Mouse (Mus musculus) stomach, postnatal 0 days (tissue): ENCODE data around the gene Slc5a7. TPM values are rescaled to one million over a fixed set of nuclear protein-coding genes. Genes with fewer than 3 reads are reported as not detected.

Source experiments
- ATAC-seq: fragments of 200-750 bp; cut with Nextera tagmentation; 2 replicates; pipeline ENCODE4 v1.8.0; 2017; ENCODE audit not compliant: low FRiP score, low TSS enrichment
- DNase-seq: peaks from one replicate; pipeline ENCODE4 v3.0.0-alpha.2; 2016; ENCODE audit warnings: low spot score
- H3K27ac ChIP-seq: fragments of 300-500 bp; sonication (generic); replicated peaks from 2 replicates; pipeline ENCODE4 v1.5.1; 2014; ENCODE audit warnings: mild to moderate bottlenecking, control low read depth
- H3K27me3 ChIP-seq: fragments of 300-500 bp; sonication (generic); 2 replicates; pipeline ENCODE4 v1.6.1; 2014; ENCODE audit warnings: low read length; ENCODE audit not compliant: control insufficient read depth, insufficient read depth
- H3K36me3 ChIP-seq: fragments of 300-500 bp; sonication (generic); 2 replicates; pipeline ENCODE4 v1.6.1; 2014; ENCODE audit warnings: low read length, mixed read lengths; ENCODE audit not compliant: control insufficient read depth, insufficient read depth
- H3K4me1 ChIP-seq: fragments of 300-500 bp; sonication (generic); replicated peaks from 2 replicates; pipeline ENCODE4 v1.6.1; 2014; ENCODE audit warnings: antibody characterized with exemption; ENCODE audit not compliant: control insufficient read depth, insufficient read depth
- H3K4me2 ChIP-seq: fragments of 300-500 bp; sonication (generic); replicated peaks from 2 replicates; pipeline ENCODE4 v1.6.1; 2014; ENCODE audit warnings: low read depth, mild to moderate bottlenecking, control low read depth, moderate library complexity
- H3K4me3 ChIP-seq: fragments of 300-500 bp; sonication (generic); 2 replicates; pipeline ENCODE4 v1.5.1; 2014; ENCODE audit warnings: low read depth, low read length, control low read depth
- H3K9ac ChIP-seq: fragments of 300-500 bp; sonication (generic); 2 replicates; pipeline ENCODE4 v1.6.1; 2014; ENCODE audit warnings: mild to moderate bottlenecking, low read length, control low read depth, mixed read lengths
- H3K9me3 ChIP-seq: fragments of 300-500 bp; sonication (generic); 2 replicates; pipeline ENCODE4 v1.6.1; 2016; ENCODE audit warnings: low read length; ENCODE audit not compliant: control insufficient read depth
- CTCF ChIP-seq: IDR thresholded peaks from 2 replicates; pipeline ENCODE4 v1.5.1; 2016; ENCODE audit warnings: antibody characterized with exemption, low read depth, mild to moderate bottlenecking, moderate library complexity
- EP300 ChIP-seq: optimal IDR thresholded peaks from 2 replicates; pipeline ENCODE3; 2016; ENCODE audit warnings: antibody characterized with exemption
- WGBS: fragments of 180-500 bp; shearing (Covaris S2); extraction: QIAGEN DNeasy Blood & Tissue Kit; methylation state at CpG from one replicate; pipeline ENCODE4 v1.1.7; 2014; 5-methylcytosine and 5-hydroxymethylcytosine counted together
- polyA plus RNA-seq: library from polyadenylated mRNA; unstranded; fragments of >200 nt; fragmentation: Nextera tagmentation; extraction: Ambion mirVana; gene quantifications from 2 replicates; pipeline ENCODE4 v1.2.1, GENCODE M21; 2015

Gene Slc5a7
- polyA plus RNA-seq = 1.9 and 2.3 TPM in 2 replicates

DNA sequence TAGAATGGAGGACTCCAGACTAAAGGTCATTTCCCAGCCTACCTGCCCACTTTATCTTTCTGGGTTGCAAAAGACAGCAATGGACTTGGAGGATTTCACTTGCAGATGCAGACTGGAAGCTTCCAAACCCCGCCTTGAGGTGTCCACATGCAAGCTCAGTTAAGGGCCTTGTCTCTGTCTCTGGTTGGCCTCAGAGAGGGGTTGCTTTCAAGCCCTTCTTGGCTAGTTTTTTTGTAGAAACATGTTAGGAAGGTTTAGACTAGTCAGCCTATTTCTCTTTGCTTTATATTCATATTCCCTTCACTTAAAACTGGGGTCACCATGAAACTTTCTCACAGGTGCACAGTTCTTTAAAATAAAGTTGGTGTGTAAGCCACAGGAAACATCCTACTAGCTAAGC, at the start of gene Slc5a7:
Gene Slc5a7, minus strand, starts transcription at position 101 of the 400 bp plus-strand sequence.
- no peak for ATAC-seq
- 70% methylated on average over 1 of the region's 1 CpGs for whole genome bisulfite sequencing
- no peaks in the 10 kb centered on the region for H3K9me3 ChIP-seq
- TF ChIP-seq CTCF (no peak), EP300 (no peak)
- no peak within 1 kb of the TSS for H3K27ac ChIP-seq
- H3K9ac ChIP-seq = peak within 1 kb of the TSS; percentile 51
- no peaks in the 10 kb centered on the region for H3K27me3 ChIP-seq
- H3K4me2 ChIP-seq = peak within 1 kb of the TSS; percentile 63
- no peak for DNase-seq
- no peaks in the 10 kb centered on the region for H3K4me1 ChIP-seq
- peak within 1 kb of the TSS; percentile 37 for H3K4me3 ChIP-seq
- H3K36me3 ChIP-seq = no peaks in the 10 kb centered on the region

DNA sequence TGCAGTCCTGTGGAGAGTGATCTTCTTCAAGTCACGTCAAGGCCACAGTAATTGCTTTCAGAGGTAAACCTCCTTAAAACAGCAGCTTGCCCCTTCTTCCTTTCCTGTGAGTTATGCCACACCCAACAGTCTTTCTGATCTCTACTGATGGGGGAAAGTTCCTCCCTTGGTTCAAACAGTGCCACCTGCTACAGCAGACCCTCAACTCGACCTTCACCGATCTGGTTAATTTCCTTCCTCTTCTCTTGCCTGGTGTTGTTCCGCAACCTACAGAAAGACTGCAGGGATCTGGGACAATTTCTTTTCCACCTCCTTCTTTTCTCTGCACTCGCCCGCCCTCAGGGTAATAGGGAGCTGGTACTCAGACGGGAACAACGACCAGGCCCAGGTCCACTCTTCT, 48.8 kb upstream of the Slc5a7 start:
- ATAC-seq = no peak
- TF ChIP-seq CTCF (no peak), EP300 (no peak)
- no peaks in the 10 kb centered on the region for H3K27me3 ChIP-seq
- WGBS = 80% methylated on average over 8 of the region's 8 CpGs
- H3K4me3 ChIP-seq = no peak overlapping the region
- H3K9ac ChIP-seq = no peak overlapping the region
- DNase-seq = no peak
- H3K36me3 ChIP-seq = no peaks in the 10 kb centered on the region
- H3K9me3 ChIP-seq = no peaks in the 10 kb centered on the region
- no peak overlapping the region for H3K4me2 ChIP-seq
- no peaks in the 10 kb centered on the region for H3K4me1 ChIP-seq
- H3K27ac ChIP-seq = no peak overlapping the region

DNA sequence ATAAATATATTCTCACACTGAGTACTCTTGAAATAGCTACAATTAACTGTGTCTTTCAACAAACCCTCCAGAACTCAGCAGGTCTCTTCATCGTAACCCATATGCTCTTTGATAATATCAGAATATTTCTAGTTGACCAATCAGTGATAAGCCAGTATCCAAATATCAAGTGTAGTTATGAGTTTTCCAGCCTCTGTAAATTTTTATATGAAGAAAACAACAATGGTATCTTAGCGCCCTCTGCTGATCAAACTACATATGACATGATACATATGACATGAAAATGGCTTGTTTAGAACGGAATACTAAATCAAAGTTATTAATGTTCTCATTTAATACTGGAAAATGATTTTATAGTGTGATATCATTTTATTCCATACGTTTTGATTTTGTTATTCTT, 44.6 kb upstream of the Slc5a7 start:
- DNase-seq (no peak), ATAC-seq (no peak)
- H3K4me2 ChIP-seq = no peak overlapping the region
- H3K36me3 ChIP-seq = no peaks in the 10 kb centered on the region
- H3K27me3 ChIP-seq = no peaks in the 10 kb centered on the region
- WGBS = 19% methylated on average over 4 of the region's 4 CpGs
- H3K9me3 ChIP-seq = no peaks in the 10 kb centered on the region
- no peaks in the 10 kb centered on the region for H3K4me1 ChIP-seq
- H3K27ac ChIP-seq = no peak overlapping the region
- no peak for TF ChIP-seq EP300
- TF ChIP-seq CTCF = peak; percentile 83
- no peak overlapping the region for H3K4me3 ChIP-seq
- no peak overlapping the region for H3K9ac ChIP-seq

DNA sequence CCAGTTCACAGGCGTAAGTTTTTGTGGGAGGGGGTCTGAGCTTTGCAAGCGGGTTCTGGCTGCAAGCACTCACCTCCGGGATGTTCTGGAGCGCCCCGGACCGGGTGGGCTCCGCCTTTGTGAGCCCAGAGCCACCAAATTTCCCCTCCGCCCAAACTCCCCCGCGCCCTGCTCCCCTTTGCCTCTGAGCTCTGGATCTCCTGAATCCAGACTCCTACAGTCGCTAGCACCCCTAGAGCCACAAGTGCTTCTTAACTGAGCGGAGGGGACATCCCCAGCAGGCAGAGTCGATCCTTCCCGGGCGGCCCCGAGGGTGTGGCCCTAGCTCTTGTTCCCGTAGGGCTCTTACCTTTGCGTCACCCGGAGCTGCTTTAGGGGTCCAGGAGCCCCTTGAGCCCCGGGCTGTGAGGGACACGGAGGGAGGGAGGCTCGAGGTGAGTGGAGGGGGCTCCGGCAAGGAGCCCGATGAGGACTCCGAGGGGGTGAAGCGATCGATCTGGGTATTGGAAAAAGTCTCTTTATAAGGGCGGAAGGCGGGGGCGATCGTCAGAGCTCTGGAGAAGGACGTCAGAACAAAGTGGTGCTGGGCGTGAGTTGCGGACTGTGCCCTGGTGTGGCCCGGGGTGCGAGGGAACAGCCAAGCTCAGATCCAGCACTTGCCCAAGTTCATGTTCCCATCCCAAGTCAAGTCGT, 456 bp downstream of the Slc5a7 start:
- Histone ChIP-seq H3K4me2 (peak overlapping the region; percentile 63), H3K36me3 (no peaks in the 10 kb centered on the region), H3K4me1 (no peaks in the 10 kb centered on the region), H3K4me3 (peak overlapping the region; percentile 37), H3K27me3 (no peaks in the 10 kb centered on the region), H3K27ac (no peak overlapping the region), H3K9me3 (no peaks in the 10 kb centered on the region), H3K9ac (peak overlapping the region; percentile 51)
- WGBS = 3% methylated on average over 36 of the region's 37 CpGs
- TF ChIP-seq CTCF (no peak), EP300 (no peak)
- DNase-seq (peak; percentile 19), ATAC-seq (peak; percentile 45; the same call in 1 of the 2 replicates)

DNA sequence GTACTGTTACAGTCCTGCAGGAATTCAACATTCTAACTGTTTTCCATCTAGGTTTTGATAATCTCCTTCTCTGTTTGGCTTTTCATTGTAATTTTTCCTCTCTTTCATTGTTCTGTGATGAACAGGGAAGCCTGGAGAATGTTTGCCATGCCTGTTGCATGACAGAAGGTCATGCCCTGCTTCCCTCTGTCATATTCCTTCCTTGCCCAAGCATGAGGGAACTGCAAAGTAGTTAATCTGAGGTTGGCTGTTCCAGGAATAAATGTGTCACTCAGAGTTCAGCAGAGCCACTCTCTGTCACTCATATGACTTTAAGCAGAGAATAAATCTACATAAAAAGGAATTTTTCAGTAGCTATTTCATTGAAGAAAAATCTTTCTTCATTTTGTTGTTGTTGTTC, 48.1 kb downstream of the Slc5a7 start:
- Histone ChIP-seq H3K4me2 (no peak overlapping the region), H3K9me3 (no peaks in the 10 kb centered on the region), H3K9ac (no peak overlapping the region), H3K27ac (no peak overlapping the region), H3K4me3 (no peak overlapping the region), H3K4me1 (no peaks in the 10 kb centered on the region), H3K36me3 (no peaks in the 10 kb centered on the region), H3K27me3 (no peaks in the 10 kb centered on the region)
- DNase-seq (no peak), ATAC-seq (no peak)
- TF ChIP-seq CTCF (no peak), EP300 (no peak)

DNA sequence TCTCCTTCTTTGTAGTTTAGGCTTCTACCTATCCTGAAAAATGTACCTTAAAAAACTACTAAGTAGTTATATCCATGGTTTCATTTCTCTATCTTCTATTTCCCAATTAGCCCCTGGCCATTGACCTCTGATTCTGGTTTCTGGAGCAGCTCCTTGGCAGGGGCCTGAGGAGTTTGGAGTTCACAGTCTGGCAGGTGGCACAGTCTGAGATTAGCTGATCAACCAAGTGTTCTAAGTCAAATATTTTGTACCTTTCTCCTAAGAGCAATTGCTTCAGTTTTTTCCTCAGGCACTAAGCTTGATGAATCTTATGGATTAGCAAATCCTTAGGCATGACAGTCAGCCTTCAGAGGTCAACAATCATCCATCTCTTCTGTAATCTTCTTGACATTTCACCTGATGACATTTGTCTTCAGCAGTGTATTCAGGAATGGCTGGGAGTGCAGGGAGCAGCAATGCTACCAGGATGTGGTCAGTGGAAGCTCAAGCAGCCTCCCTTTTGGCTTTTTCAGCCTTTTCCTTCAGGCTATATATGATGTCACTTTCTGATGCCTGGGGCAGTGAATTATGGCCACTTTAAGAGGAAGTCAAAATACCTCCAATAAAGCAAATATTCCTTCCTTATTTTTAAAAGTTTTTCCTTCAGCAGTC, 55.1 kb downstream of the Slc5a7 start:
- no peak for ATAC-seq

More for the DNA sequence above, 55.1 kb downstream of the Slc5a7 start:
- TF ChIP-seq CTCF (no peak), EP300 (no peak)
- H3K9ac ChIP-seq = no peak overlapping the region
- DNase-seq = no peak
- H3K36me3 ChIP-seq = no peaks in the 10 kb centered on the region
- H3K27ac ChIP-seq = no peak overlapping the region
- no peaks in the 10 kb centered on the region for H3K9me3 ChIP-seq
- H3K4me3 ChIP-seq = no peak overlapping the region
- H3K4me1 ChIP-seq = no peaks in the 10 kb centered on the region
- no peaks in the 10 kb centered on the region for H3K27me3 ChIP-seq
- no peak overlapping the region for H3K4me2 ChIP-seq
